Mouse (Mus musculus) gastrocnemius, postnatal 4 days (tissue): ENCODE results near the gene Ndufv1. TPM values are rescaled to one million over a fixed set of nuclear protein-coding genes. Genes with fewer than 3 reads are reported as not detected.
"Not testable (repeated sequence)": the region's sequence is repeated elsewhere in the genome, so short reads cannot be mapped to it uniquely, and the experiment has no call there.

Source experiments
- DNase-seq, 2 experiments: peaks; one replicate each; pipeline ENCODE4 v3.0.0; 2021 to 2022; ENCODE audit warnings: low spot score in 2 of 2, mixed read lengths in 2 of 2
- total RNA-seq, 2 experiments: library from RNA; stranded (reverse); gene quantifications; 2 replicates each; pipeline ENCODE4 v1.2.3; 2021

The Ndufv1 gene
- total RNA-seq, 2 experiments from 2014 or later = 314 to 350 TPM

- peak in 1 of 2 experiments; percentile 73 for DNase-seq
These were observed 33.6 kb upstream of the Ndufv1 start, which contains the start of gene Gstp2 for GRCm38 (mm10) chr19:4045966-4046865. Gene Gstp2, minus strand, starts transcription at chr19:4046023.

- DNase-seq = not testable (repeated sequence)
These were observed 31.5 kb upstream of the Ndufv1 start for GRCm38 (mm10) chr19:4044109-4044508.

- peak in 1 of 2 experiments; percentile 27 for DNase-seq
These were observed 29.5 kb upstream of the Ndufv1 start for GRCm38 (mm10) chr19:4042124-4042523.

- DNase-seq = not testable (repeated sequence)
These were observed 28.9 kb upstream of the Ndufv1 start for GRCm38 (mm10) chr19:4041500-4041899.

GRCm38 (mm10) chr19:4040941-4041340, 28.3 kb upstream of the Ndufv1 start:
- DNase-seq = not testable (repeated sequence)

GRCm38 (mm10) chr19:4037788-4038232, 25.2 kb upstream of the Ndufv1 start, which contains the start of gene Gstp1:
Gene Gstp1, minus strand, starts transcription at chr19:4037985.
- peak; percentile 78 to 89 for DNase-seq

- not testable (repeated sequence) for DNase-seq
These were observed 24.7 kb upstream of the Ndufv1 start for GRCm38 (mm10) chr19:4037154-4037787.

- no peak for DNase-seq
These were observed 23.9 kb upstream of the Ndufv1 start for GRCm38 (mm10) chr19:4036327-4037045.

GRCm38 (mm10) chr19:4033742-4034141, 21.1 kb upstream of the Ndufv1 start:
- no peak for DNase-seq

- no peak for DNase-seq
These were observed 20.7 kb upstream of the Ndufv1 start for GRCm38 (mm10) chr19:4033298-4033697.

GRCm38 (mm10) chr19:4032668-4033067, 20.1 kb upstream of the Ndufv1 start:
- no peak for DNase-seq

GRCm38 (mm10) chr19:4027576-4027975, 15.0 kb upstream of the Ndufv1 start:
- no peak for DNase-seq

- no peak for DNase-seq
These were observed 10.6 kb upstream of the Ndufv1 start for GRCm38 (mm10) chr19:4023185-4023584.

GRCm38 (mm10) chr19:4018743-4019583, 6.4 kb upstream of the Ndufv1 start:
- DNase-seq = peak; percentile 60 to 85

GRCm38 (mm10) chr19:4017921-4018587, 5.4 kb upstream of the Ndufv1 start:
- no peak for DNase-seq

GRCm38 (mm10) chr19:4015635-4016034, 3.0 kb upstream of the Ndufv1 start:
- DNase-seq = no peak

GRCm38 (mm10) chr19:4014802-4015201, 2.2 kb upstream of the Ndufv1 start:
- no peak for DNase-seq

- no peak for DNase-seq
These were observed 460 bp upstream of the Ndufv1 start for GRCm38 (mm10) chr19:4013066-4013465.

GRCm38 (mm10) chr19:4011086-4011485, 1.5 kb downstream of the Ndufv1 start:
- DNase-seq = no peak

GRCm38 (mm10) chr19:4005971-4006370, 6.6 kb downstream of the Ndufv1 start:
- no peak for DNase-seq
